Mouse (Mus musculus): Measurements from ENCODE around the gene Ffar4. TPM values are rescaled to one million over a fixed set of nuclear protein-coding genes. Genes with fewer than 3 reads are reported as not detected.

Gene Ffar4
- not detected for total RNA-seq (2023)

DNA sequence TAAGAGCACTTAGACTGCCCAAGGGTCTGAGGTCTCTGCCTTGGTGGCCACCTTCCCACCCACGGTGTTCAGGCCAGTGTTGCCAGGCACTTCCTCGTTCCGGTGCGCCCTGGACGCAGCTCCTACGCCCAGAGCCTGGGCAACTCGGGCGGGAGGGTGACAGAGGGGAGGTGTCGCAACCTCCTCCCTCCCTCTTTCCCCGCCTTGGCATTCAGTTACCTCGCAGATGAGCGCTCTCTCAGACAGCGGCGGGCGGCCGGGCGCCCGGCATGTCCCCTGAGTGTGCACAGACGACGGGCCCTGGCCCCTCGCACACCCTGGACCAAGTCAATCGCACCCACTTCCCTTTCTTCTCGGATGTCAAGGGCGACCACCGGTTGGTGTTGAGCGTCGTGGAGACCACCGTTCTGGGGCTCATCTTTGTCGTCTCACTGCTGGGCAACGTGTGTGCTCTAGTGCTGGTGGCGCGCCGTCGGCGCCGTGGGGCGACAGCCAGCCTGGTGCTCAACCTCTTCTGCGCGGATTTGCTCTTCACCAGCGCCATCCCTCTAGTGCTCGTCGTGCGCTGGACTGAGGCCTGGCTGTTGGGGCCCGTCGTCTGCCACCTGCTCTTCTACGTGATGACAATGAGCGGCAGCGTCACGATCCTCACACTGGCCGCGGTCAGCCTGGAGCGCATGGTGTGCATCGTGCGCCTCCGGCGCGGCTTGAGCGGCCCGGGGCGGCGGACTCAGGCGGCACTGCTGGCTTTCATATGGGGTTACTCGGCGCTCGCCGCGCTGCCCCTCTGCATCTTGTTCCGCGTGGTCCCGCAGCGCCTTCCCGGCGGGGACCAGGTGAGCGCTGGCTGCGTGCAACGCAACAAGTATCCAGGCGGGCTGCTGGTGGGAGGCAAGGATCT is at the start of gene Ffar4:
Gene Ffar4 (plus strand): TSS at position 214 of the 901 bp plus-strand sequence.

DNA sequence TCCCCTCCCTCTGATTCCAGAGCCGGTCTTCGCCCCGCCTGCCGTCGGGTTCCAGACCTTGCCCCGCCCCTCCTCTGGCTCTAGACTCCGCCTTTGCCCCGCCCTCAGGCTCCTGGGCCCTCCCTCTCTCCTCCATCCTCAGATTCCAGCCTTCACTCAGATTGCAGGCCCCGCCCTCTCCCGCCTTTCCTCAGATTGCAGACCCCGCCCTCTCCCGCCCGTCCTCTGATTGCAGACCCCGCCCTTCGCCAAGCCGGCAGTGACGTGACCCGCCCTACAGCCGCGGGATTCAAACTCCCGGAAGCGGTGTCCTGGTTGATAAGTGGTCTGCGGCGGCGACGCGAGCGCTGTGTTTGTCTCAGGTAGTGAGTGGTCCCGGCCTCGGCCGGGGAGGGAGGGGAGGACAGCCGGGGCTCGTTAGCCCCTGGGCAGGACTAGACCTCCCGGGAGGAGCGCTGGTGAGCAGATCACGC is 42.1 kb upstream of the Ffar4 start, which contains the start of gene Cep55:
Gene Cep55 (plus strand): TSS at position 292 of the 473 bp plus-strand sequence.

DNA sequence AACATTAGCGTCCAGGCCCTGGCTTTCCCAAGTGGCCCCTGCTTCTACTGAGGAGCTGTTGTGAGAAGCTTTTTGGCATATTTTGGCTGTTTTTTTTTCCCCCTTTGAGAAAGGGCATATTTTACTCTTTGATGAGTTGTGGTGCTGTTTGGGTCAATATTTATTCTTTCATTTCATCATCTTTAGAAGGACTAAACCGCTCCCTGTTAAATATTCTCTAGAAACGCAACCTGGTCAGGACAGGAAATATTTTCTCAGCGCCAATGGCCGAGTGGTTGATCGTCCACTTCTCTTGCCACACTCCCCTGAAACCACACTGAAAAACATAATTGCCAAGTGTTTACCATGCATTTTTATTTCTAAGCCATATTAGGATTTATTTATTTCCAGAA is 28.3 kb downstream of the Ffar4 start, which contains the start of gene Rbp4:
Gene Rbp4 (minus strand): TSS at position 63 of the 392 bp plus-strand sequence.

DNA sequence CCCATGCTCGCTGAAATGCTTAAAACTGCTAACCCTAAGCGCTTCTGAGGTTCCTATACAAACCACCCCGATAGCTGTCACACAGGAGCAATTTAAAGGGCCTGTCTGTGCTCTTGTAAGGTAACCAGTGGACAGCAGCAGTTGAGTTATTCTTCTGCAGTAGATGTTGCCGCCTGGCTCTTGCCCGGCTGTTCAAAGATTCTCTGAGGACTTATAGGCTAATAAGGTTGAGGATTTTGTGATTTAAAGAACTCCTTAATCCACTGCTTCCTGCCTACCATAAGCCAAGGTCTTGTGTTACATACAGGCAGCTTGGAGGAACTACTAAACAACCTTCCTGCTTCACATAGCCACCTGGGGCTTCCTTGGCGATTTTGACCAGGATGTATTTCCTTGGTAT is 35.6 kb downstream of the Ffar4 start, which contains the start of gene Pde6c:
Gene Pde6c (plus strand): TSS at position 301 of the 400 bp plus-strand sequence.

Other genes starting within 250 kb of the Ffar4 start
- gene Myof, start 53.5 kb upstream of the Ffar4 start, total RNA-seq (2023) = 6.1 TPM
- 0.77 TPM for gene Cep55, start 42.1 kb upstream of the Ffar4 start, total RNA-seq (2023)
- not detected for gene Rbp4, start 28.2 kb downstream of the Ffar4 start, total RNA-seq (2023)
- not detected for gene Pde6c, start 35.7 kb downstream of the Ffar4 start, total RNA-seq (2023)
- 16.8 TPM for gene Fra10ac1, start 127.1 kb downstream of the Ffar4 start, total RNA-seq (2023)
- not detected for gene Lgi1, start 167.5 kb downstream of the Ffar4 start, total RNA-seq (2023)